Mouse (Mus musculus): ENCODE data around the gene Mcpt8.

GRCm38 (mm10) chr14:56105016-56105415 lies 19.9 kb upstream of the Mcpt8 start:
- no peak for TF ChIP-seq CTCF (IDR thresholded peaks at IDR 0.05; ENCODE audit: insufficient read depth, low read depth, low read length)
- TF ChIP-seq POLR2A (IDR thresholded peaks at IDR 0.05; ENCODE audit: insufficient read depth, low read depth, low read length): no peak

All from olfactory bulb, adult 2 months (tissue).